Comparison of ENCODE assay signal across 17 mouse cellular contexts in genomic region chr8:124152771-124153170, GRCm38 (mm10).
"Had no signal": no experiment of that assay in that cellular context is flagged by ENCODE, and none has a peak within 500 bp of the region (broad histone marks: within the 10 kb centered on the region; RNA-seq: fewer than 3 reads in every experiment).

No protein-coding gene starts in this region.

- ATAC-seq: lung, postnatal 0 days; midbrain, embryonic 13.5 days; midbrain, embryonic 15.5 days had no signal

- H3K9ac ChIP-seq: liver, embryonic 15.5 days; lung, embryonic 15.5 days; midbrain, embryonic 13.5 days; midbrain, embryonic 15.5 days; neural tube, embryonic 12.5 days; stomach, embryonic 15.5 days had no signal

- H3K27me3 ChIP-seq: liver, embryonic 15.5 days; lung, embryonic 15.5 days; midbrain, embryonic 13.5 days; midbrain, embryonic 15.5 days; neural tube, embryonic 12.5 days; stomach, embryonic 15.5 days had no signal

- DNase-seq: lung, adult 2 months; lung, postnatal 14 days; lung, postnatal 36 days; right cerebral cortex, postnatal 14 days; thymus, adult 2 months; thymus, postnatal 25 days had no signal

- H3K4me1 ChIP-seq: liver, embryonic 15.5 days; midbrain, embryonic 13.5 days; midbrain, embryonic 15.5 days; neural tube, embryonic 12.5 days; stomach, embryonic 15.5 days had no signal

- H3K4me2 ChIP-seq: liver, embryonic 15.5 days; lung, embryonic 15.5 days; midbrain, embryonic 11.5 days; midbrain, embryonic 13.5 days; midbrain, embryonic 15.5 days; neural tube, embryonic 12.5 days; stomach, embryonic 15.5 days had no signal

- H3K4me3 ChIP-seq: liver, embryonic 15.5 days; lung, embryonic 15.5 days; megakaryocyte, embryonic 14.5 days; midbrain, embryonic 13.5 days; midbrain, embryonic 15.5 days; neural tube, embryonic 12.5 days; stomach, embryonic 15.5 days had no signal

- H3K27ac ChIP-seq: liver, embryonic 15.5 days; lung, embryonic 15.5 days; macrophage; midbrain, embryonic 13.5 days; midbrain, embryonic 15.5 days; neural tube, embryonic 12.5 days; stomach, embryonic 15.5 days; stomach, postnatal 0 days had no signal

- H3K36me3 ChIP-seq: liver, embryonic 15.5 days; lung, embryonic 15.5 days; midbrain, embryonic 13.5 days; midbrain, embryonic 15.5 days; neural tube, embryonic 12.5 days; stomach, embryonic 15.5 days had no signal

- H3K9me3 ChIP-seq: liver, embryonic 15.5 days; lung, embryonic 15.5 days; midbrain, embryonic 15.5 days; stomach, embryonic 15.5 days had no signal
